Mouse (Mus musculus) forebrain, postnatal 0 days (tissue): Measurements from ENCODE around the gene Sv2c. TPM values are rescaled to one million over a fixed set of nuclear protein-coding genes. Genes with fewer than 3 reads are reported as not detected.

Experiments used
- ATAC-seq: fragments of 200-750 bp; cut with Nextera tagmentation; 2 replicates; pipeline ENCODE4 v1.8.0; 2017; ENCODE audit warnings: mild to moderate bottlenecking, moderate library complexity
- DNase-seq: peaks from one replicate; pipeline ENCODE4 v3.0.0-alpha.2; 2015
- H3K27ac ChIP-seq: fragments of 300-500 bp; sonication (generic); 2 replicates; pipeline ENCODE4 v1.5.1; 2014; ENCODE audit warnings: low read depth, mild to moderate bottlenecking, antibody characterized with exemption, low read length, moderate library complexity, mixed read lengths
- H3K27me3 ChIP-seq: fragments of 300-500 bp; sonication (generic); 2 replicates; pipeline ENCODE4 v1.6.1; 2014; ENCODE audit warnings: mild to moderate bottlenecking, low read length, mixed read lengths; ENCODE audit not compliant: insufficient read depth
- H3K36me3 ChIP-seq: fragments of 300-500 bp; sonication (generic); 2 replicates; pipeline ENCODE4 v1.6.1; 2014; ENCODE audit warnings: mild to moderate bottlenecking, moderate library complexity; ENCODE audit not compliant: insufficient read depth
- H3K4me1 ChIP-seq: fragments of 300-500 bp; sonication (generic); 2 replicates; pipeline ENCODE4 v1.6.1; 2014; ENCODE audit warnings: antibody characterized with exemption; ENCODE audit not compliant: insufficient read depth
- H3K4me2 ChIP-seq: fragments of 300-500 bp; sonication (generic); 2 replicates; pipeline ENCODE4 v1.6.1; 2014; ENCODE audit warnings: low read depth, mild to moderate bottlenecking, moderate library complexity
- H3K4me3 ChIP-seq: fragments of 300-500 bp; sonication (generic); 2 replicates; pipeline ENCODE4 v1.5.1; 2014; ENCODE audit warnings: low read depth, low read length, mixed read lengths
- H3K9ac ChIP-seq: fragments of 300-500 bp; sonication (generic); 2 replicates; pipeline ENCODE4 v1.6.1; 2014; ENCODE audit warnings: mild to moderate bottlenecking
- H3K9me3 ChIP-seq: fragments of 300-500 bp; sonication (generic); 2 replicates; pipeline ENCODE4 v1.6.1; 2016; ENCODE audit warnings: low read length
- CTCF ChIP-seq: sonication (generic); IDR thresholded peaks from 2 replicates; pipeline ENCODE4 v1.5.1; 2016; ENCODE audit warnings: antibody characterized with exemption, control low read depth, low read depth
- WGBS: fragments of 180-500 bp; shearing (Covaris S2); extraction: QIAGEN DNeasy Blood & Tissue Kit; methylation state at CpG from one replicate; pipeline ENCODE4 v1.1.7; 2014; 5-methylcytosine and 5-hydroxymethylcytosine counted together
- polyA plus RNA-seq: library from polyadenylated mRNA; unstranded; fragments of >200 nt; fragmentation: Nextera tagmentation; extraction: Ambion mirVana; gene quantifications from 2 replicates; pipeline ENCODE4 v1.2.1, GENCODE M21; 2015
- total RNA-seq: library from RNA; depleted of rRNA; stranded (reverse); fragments of >200 nt; gene quantifications from 2 replicates; pipeline ENCODE4 v1.2.3, GENCODE M21; 2014

The Sv2c gene
- total and polyA plus RNA-seq, 2 experiments from 2014 or later = 6.5 to 11.6 TPM

GRCm38 (mm10) chr13:95997294-95997693 is 135.1 kb downstream of the Sv2c start:
- H3K4me2 ChIP-seq = no peak overlapping the region
- no peak for ATAC-seq
- no peak overlapping the region for H3K9ac ChIP-seq
- H3K36me3 ChIP-seq = no peaks in the 10 kb centered on the region
- no peak overlapping the region for H3K27ac ChIP-seq
- H3K9me3 ChIP-seq = no peaks in the 10 kb centered on the region
- DNase-seq = no peak
- peak; percentile 13; the same call in 1 of the 2 replicates for TF ChIP-seq CTCF
- peaks cover 6% of the 10 kb centered on the region; the same call in 1 of the 2 replicates for H3K4me1 ChIP-seq
- H3K4me3 ChIP-seq = no peak overlapping the region
- 60% methylated on average over 2 of the region's 2 CpGs for WGBS
- no peaks in the 10 kb centered on the region for H3K27me3 ChIP-seq

GRCm38 (mm10) chr13:95994705-95995703 is 137.4 kb downstream of the Sv2c start:
- Histone ChIP-seq H3K27me3 (no peaks in the 10 kb centered on the region), H3K36me3 (no peaks in the 10 kb centered on the region), H3K4me2 (peak overlapping the region; percentile 20; the same call in 1 of the 2 replicates), H3K9ac (no peak overlapping the region), H3K4me1 (peaks cover 6% of the 10 kb centered on the region; the same call in 1 of the 2 replicates), H3K4me3 (no peak overlapping the region), H3K27ac (no peak overlapping the region), H3K9me3 (no peaks in the 10 kb centered on the region)
- DNase-seq (peak; percentile 77), ATAC-seq (peak; percentile 89)
- 0 out of 2 replicates have a peak, but pooled peaks have one; percentile 19 for TF ChIP-seq CTCF
- 23% methylated on average over 27 of the region's 27 CpGs for WGBS

GRCm38 (mm10) chr13:95988181-95988580 is 144.2 kb downstream of the Sv2c start:
- Histone ChIP-seq H3K9ac (no peak overlapping the region), H3K4me2 (no peak overlapping the region), H3K4me1 (no peaks in the 10 kb centered on the region), H3K27ac (no peak overlapping the region), H3K9me3 (no peaks in the 10 kb centered on the region), H3K36me3 (no peaks in the 10 kb centered on the region), H3K4me3 (no peak overlapping the region), H3K27me3 (no peaks in the 10 kb centered on the region)
- DNase-seq (no peak), ATAC-seq (no peak)
- 88% methylated on average over 9 of the region's 9 CpGs for WGBS
- TF ChIP-seq CTCF = no peak

DNA sequence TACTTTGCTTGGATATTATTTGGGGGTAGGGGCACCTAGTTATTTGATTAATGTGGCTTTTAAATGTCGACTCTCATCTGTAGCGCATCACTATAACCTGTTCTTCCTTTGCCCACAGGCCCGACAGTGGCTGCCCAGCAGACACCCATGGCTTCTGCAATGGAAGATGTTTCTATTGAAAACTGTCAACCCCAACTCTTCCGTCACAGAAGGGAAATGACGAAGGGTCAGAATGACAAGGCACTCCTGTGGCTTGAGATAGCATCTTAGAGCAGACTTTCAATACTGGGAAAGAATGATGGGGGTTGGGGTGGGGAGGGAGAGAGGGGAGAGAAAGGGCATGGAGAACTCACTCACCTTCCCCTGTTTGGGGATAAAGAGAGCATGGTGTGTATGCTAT is 145.2 kb downstream of the Sv2c start:
- H3K9ac ChIP-seq = no peak overlapping the region
- H3K4me1 ChIP-seq = no peaks in the 10 kb centered on the region
- H3K4me2 ChIP-seq = no peak overlapping the region
- no peak for ATAC-seq
- H3K4me3 ChIP-seq = no peak overlapping the region
- no peak overlapping the region for H3K27ac ChIP-seq
- H3K9me3 ChIP-seq = no peaks in the 10 kb centered on the region
- TF ChIP-seq CTCF = no peak
- WGBS = 87% methylated on average over 5 of the region's 5 CpGs
- no peaks in the 10 kb centered on the region for H3K36me3 ChIP-seq
- no peak for DNase-seq
- no peaks in the 10 kb centered on the region for H3K27me3 ChIP-seq

- H3K4me3 ChIP-seq = no peak overlapping the region
- H3K27ac ChIP-seq = no peak overlapping the region
- H3K9me3 ChIP-seq = no peaks in the 10 kb centered on the region
- H3K27me3 ChIP-seq = no peaks in the 10 kb centered on the region
- TF ChIP-seq CTCF = peak; percentile 66
- H3K36me3 ChIP-seq = no peaks in the 10 kb centered on the region
- ATAC-seq = peak; percentile 38; the same call in 1 of the 2 replicates
- no peaks in the 10 kb centered on the region for H3K4me1 ChIP-seq
- no peak overlapping the region for H3K9ac ChIP-seq
- H3K4me2 ChIP-seq = no peak overlapping the region
- DNase-seq = no peak
- WGBS = 71% methylated on average over 13 of the region's 13 CpGs
Observed at GRCm38 (mm10) chr13:95986375-95986774, 146.0 kb downstream of the Sv2c start.

DNA sequence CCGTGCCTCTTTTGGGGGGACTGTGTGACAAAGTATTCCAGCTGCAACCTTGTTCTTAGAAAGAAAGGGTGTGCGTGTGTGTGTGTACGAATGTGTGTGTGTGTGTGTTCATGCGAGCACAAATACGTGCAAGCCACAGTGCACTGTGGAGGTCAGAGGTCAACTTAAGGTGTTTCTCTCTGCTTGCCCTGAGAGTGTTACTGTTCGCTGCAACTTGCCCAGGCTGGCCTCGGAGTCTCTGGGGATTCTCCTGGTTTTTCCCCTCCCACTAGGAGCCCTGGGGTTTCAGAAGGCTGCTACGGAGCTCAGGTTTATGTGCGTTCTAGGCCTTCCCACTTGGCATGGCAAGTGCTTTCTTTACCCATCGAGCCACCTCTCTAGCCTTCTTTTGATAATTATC is 157.2 kb downstream of the Sv2c start:
- Histone ChIP-seq H3K4me2 (no peak overlapping the region), H3K9ac (no peak overlapping the region), H3K27ac (no peak overlapping the region), H3K4me1 (no peaks in the 10 kb centered on the region), H3K9me3 (no peaks in the 10 kb centered on the region), H3K4me3 (no peak overlapping the region), H3K36me3 (no peaks in the 10 kb centered on the region), H3K27me3 (no peaks in the 10 kb centered on the region)
- ATAC-seq = no peak
- no peak for TF ChIP-seq CTCF
- DNase-seq = no peak
- WGBS = 81% methylated on average over 10 of the region's 10 CpGs

- no peak for TF ChIP-seq CTCF
- Histone ChIP-seq H3K9me3 (no peaks in the 10 kb centered on the region), H3K27ac (no peak overlapping the region), H3K4me2 (no peak overlapping the region), H3K4me1 (no peaks in the 10 kb centered on the region), H3K36me3 (no peaks in the 10 kb centered on the region), H3K27me3 (no peaks in the 10 kb centered on the region), H3K4me3 (no peak overlapping the region), H3K9ac (no peak overlapping the region)
- DNase-seq = no peak
- no peak for ATAC-seq
- 90% methylated on average over 11 of the region's 11 CpGs for WGBS
Observed at GRCm38 (mm10) chr13:95974106-95974505, 158.3 kb downstream of the Sv2c start.
